8 mouse cellular contexts compared by ENCODE assay signal in the genomic region with DNA sequence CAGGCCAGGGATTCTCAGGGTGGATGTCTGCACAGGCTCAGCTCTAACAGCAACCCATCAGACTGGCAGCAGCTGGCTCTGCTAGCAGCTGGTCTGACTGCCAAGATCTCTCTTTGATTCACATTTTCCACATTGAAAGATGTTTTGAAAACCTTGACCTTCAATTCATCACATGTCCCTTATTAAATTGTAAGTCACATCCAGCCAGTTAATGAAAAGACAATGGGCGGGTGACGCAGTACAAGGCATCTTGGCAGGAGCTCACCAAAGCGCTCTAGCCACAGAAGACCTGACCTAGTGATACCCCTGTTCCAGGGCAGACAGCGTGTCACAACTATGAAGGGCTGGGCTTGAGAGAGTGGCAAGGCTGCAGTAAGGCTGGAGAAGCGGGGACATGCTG. TPM values are rescaled to one million over a fixed set of nuclear protein-coding genes. Genes with fewer than 3 reads are reported as not detected.
DNase-seq lines count a peak whose midpoint lies in the region; ATAC-seq and TF ChIP-seq lines count a peak whose summit lies in the region.

No protein-coding gene starts in this region.

- no peak overlapping the region for H3K9ac ChIP-seq in heart, embryonic 15.5 days
- H3K9ac ChIP-seq in lung, postnatal 0 days (replicated peaks; ENCODE audit: low read depth), result no peak overlapping the region
- H3K9ac ChIP-seq in forebrain, embryonic 16.5 days (replicated peaks; ENCODE audit: low read depth, low read length), result no peak overlapping the region

- peaks cover 6% of the 10 kb centered on the region; the same call in 1 of the 2 replicates for H3K36me3 ChIP-seq in heart, embryonic 15.5 days
- no peaks in the 10 kb centered on the region for H3K36me3 ChIP-seq in lung, postnatal 0 days (ENCODE audit: insufficient read depth, low read length)
- no peaks in the 10 kb centered on the region; the same call in 1 of the 2 replicates for H3K36me3 ChIP-seq in forebrain, embryonic 16.5 days (ENCODE audit: control insufficient read depth, insufficient read depth)

- no peaks in the 10 kb centered on the region for H3K9me3 ChIP-seq in heart, embryonic 15.5 days (replicated peaks)
- no peaks in the 10 kb centered on the region for H3K9me3 ChIP-seq in lung, postnatal 0 days (ENCODE audit: low read length)
- H3K9me3 ChIP-seq in forebrain, embryonic 16.5 days (ENCODE audit: control insufficient read depth, low read length), result no peaks in the 10 kb centered on the region

- H3K27me3 ChIP-seq in heart, embryonic 15.5 days, result no peaks in the 10 kb centered on the region
- H3K27me3 ChIP-seq in lung, postnatal 0 days (replicated peaks; ENCODE audit: insufficient read depth, low read length), result no peaks in the 10 kb centered on the region
- H3K27me3 ChIP-seq in forebrain, embryonic 16.5 days (replicated peaks; ENCODE audit: control insufficient read depth, insufficient read depth, low read length), result no peaks in the 10 kb centered on the region

- H3K4me1 ChIP-seq in heart, embryonic 15.5 days (replicated peaks), result peaks cover 80% of the 10 kb centered on the region
- peaks cover 31% of the 10 kb centered on the region for H3K4me1 ChIP-seq in lung, postnatal 0 days (ENCODE audit: insufficient read depth, low read depth, low read length)
- peaks cover 9% of the 10 kb centered on the region; the same call in 1 of the 2 replicates for H3K4me1 ChIP-seq in forebrain, embryonic 16.5 days (replicated peaks; ENCODE audit: control insufficient read depth, insufficient read depth, low read length)

- WGBS in heart, embryonic 15.5 days, result 77% methylated on average over 5 of the region's 5 CpGs
- 57% methylated on average over 5 of the region's 5 CpGs for WGBS in lung, postnatal 0 days
- 72% methylated on average over 5 of the region's 5 CpGs for WGBS in forebrain, embryonic 16.5 days

- DNase-seq in layer of hippocampus, adult 2 months (ENCODE audit: low spot score in 2 of 2), result peak; percentile 21 to 55
- DNase-seq in layer of hippocampus, postnatal 36 days, result no peak
- peak; percentile 94 for DNase-seq in adrenal gland, adult 8-10 months
- peak; percentile 90 for DNase-seq in lung, postnatal 0 days (ENCODE audit: low spot score)
- DNase-seq in thymus, adult 18-20 months, result no peak
- DNase-seq in embryo, embryonic 10 days (ENCODE audit: low spot score), result no peak

- H3K4me3 ChIP-seq in layer of hippocampus, adult 2 months, result no peak overlapping the region
- no peak overlapping the region for H3K4me3 ChIP-seq in heart, embryonic 15.5 days
- H3K4me3 ChIP-seq in lung, postnatal 0 days (ENCODE audit: low read depth, low read length), result no peak overlapping the region
- H3K4me3 ChIP-seq in forebrain, embryonic 16.5 days (replicated peaks; ENCODE audit: low read length), result no peak overlapping the region

- TF ChIP-seq EP300 in lung, postnatal 0 days (IDR thresholded peaks at IDR 0.05), result peak; percentile 96

- TF ChIP-seq CTCF in layer of hippocampus, adult 2 months (conservative IDR thresholded peaks at IDR 0.05), result no peak
- no peak for TF ChIP-seq CTCF in lung, postnatal 0 days (IDR thresholded peaks at IDR 0.05)

- H3K27ac ChIP-seq in layer of hippocampus, adult 2 months, result peak overlapping the region; percentile 62; the same call in 1 of the 2 replicates
- H3K27ac ChIP-seq in heart, embryonic 15.5 days, result peak overlapping the region; percentile 89
- H3K27ac ChIP-seq in lung, postnatal 0 days (ENCODE audit: low read length), result peak overlapping the region; percentile 96
- H3K27ac ChIP-seq in forebrain, embryonic 16.5 days (ENCODE audit: low read length), result no peak overlapping the region

- no peak for ATAC-seq in heart, embryonic 15.5 days (replicated peaks; ENCODE audit: insufficient number of reproducible peaks, insufficient read depth, low FRiP score, low read depth)
- ATAC-seq in lung, postnatal 0 days, result peak; percentile 51
- no peak for ATAC-seq in forebrain, embryonic 16.5 days

- H3K4me2 ChIP-seq in heart, embryonic 15.5 days, result no peak overlapping the region
- H3K4me2 ChIP-seq in lung, postnatal 0 days (replicated peaks; ENCODE audit: low read depth, low read length), result no peak overlapping the region
- H3K4me2 ChIP-seq in forebrain, embryonic 16.5 days (ENCODE audit: low read length), result no peak overlapping the region

RNA-seq across cellular contexts. Expression of a gene that starts 20.4 kb away (rescaled TPM):
- 10 to 100 TPM; 14.9 to 20.9 TPM for total RNA-seq in layer of hippocampus, adult 2 months (2021)
- total RNA-seq in layer of hippocampus, postnatal 36 days (2021), result 10 to 100 TPM; 17.1 to 19.3 TPM
- total RNA-seq in adrenal gland, adult 8-10 months (2022), result 10 to 100 TPM; 41.3 to 67.9 (median 53.3) TPM
- polyA plus RNA-seq in heart, embryonic 15.5 days (2015; fragmentation: Nextera tagmentation; extraction: Ambion mirVana), result 30.8 and 38.1 TPM in 2 replicates
- 68.4 and 79.3 TPM in 2 replicates for polyA plus RNA-seq in lung, postnatal 0 days (2015; fragmentation: Nextera tagmentation; extraction: Ambion mirVana)
- 44.1 and 47.8 TPM in 2 replicates for polyA plus RNA-seq in forebrain, embryonic 16.5 days (2015; fragmentation: Nextera tagmentation; extraction: Ambion mirVana)

RNA-seq across cellular contexts. Expression of a gene that starts 21.0 kb away (rescaled TPM):
- total RNA-seq in layer of hippocampus, adult 2 months (2021), result 100 to 1,000 TPM; 121 to 124 TPM
- 100 to 1,000 TPM; 115 to 119 TPM for total RNA-seq in layer of hippocampus, postnatal 36 days (2021)
- 100 to 1,000 TPM; 142 to 218 (median 163) TPM for total RNA-seq in adrenal gland, adult 8-10 months (2022)
- polyA plus RNA-seq in heart, embryonic 15.5 days (2015; fragmentation: Nextera tagmentation; extraction: Ambion mirVana), result 75.0 and 92.0 TPM in 2 replicates
- 47.9 and 50.6 TPM in 2 replicates for polyA plus RNA-seq in lung, postnatal 0 days (2015; fragmentation: Nextera tagmentation; extraction: Ambion mirVana)
- 102 and 113 TPM in 2 replicates for polyA plus RNA-seq in forebrain, embryonic 16.5 days (2015; fragmentation: Nextera tagmentation; extraction: Ambion mirVana)

Comparison
In these comparisons a context has a peak if more than half of its experiments do, and no peak if none do; other contexts are left out.
1. DNase-seq: peak in layer of hippocampus, adult 2 months (2 of 2), adrenal gland, adult 8-10 months (single experiment) and lung, postnatal 0 days (single experiment); none in layer of hippocampus, postnatal 36 days (0 of 2), thymus, adult 18-20 months (0 of 2) and embryo, embryonic 10 days (single experiment).